Mouse (Mus musculus): Measurements from ENCODE around the gene Zyx. TPM values are rescaled to one million over a fixed set of nuclear protein-coding genes. Genes with fewer than 3 reads are reported as not detected.

Zyx gene
- total and polyA plus RNA-seq, 3 experiments, result 19.1 to 319 (median 70.2) TPM

DNA sequence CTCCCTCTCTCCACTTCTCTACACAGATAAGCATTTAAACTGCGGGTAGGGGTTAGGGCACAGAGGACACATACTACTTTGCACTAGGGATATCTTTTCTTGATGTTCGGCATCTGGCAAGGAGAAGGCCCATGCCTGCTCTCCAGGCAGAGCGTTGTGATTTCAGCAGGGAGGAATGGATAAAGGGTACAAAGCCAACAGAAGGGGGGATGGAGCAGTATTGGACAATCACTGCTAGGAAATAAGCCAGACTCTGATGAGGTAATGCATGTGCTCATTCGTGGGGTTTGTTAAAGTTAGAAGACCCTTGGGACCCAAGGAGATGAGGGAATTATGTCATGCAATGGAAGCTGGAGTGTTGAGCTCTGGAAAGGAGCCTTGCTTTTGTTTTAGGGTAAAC lies 25.3 kb downstream of the Zyx start:
- no peak for DNase-seq (ENCODE audit: low spot score)
- H3K27me3 ChIP-seq (ENCODE audit: insufficient read depth, low read length), result peaks cover 49% of the 10 kb centered on the region
- H3K9me3 ChIP-seq (replicated peaks), result no peaks in the 10 kb centered on the region
- H3K4me1 ChIP-seq (ENCODE audit: insufficient read depth, low read depth, low read length), result peaks cover 4% of the 10 kb centered on the region; the same call in 1 of the 2 replicates
- ATAC-seq (ENCODE audit: extremely low read depth, insufficient number of reproducible peaks, low FRiP score, poor library complexity, severe bottlenecking), result no peak
- TF ChIP-seq TAL1 (conservative IDR thresholded peaks at IDR 0.05; ENCODE audit: low read depth, low read length) (no peak), GATA1 (IDR thresholded peaks at IDR 0.05; ENCODE audit: borderline replicate concordance, low read length) (no peak), GATA2 (IDR thresholded peaks at IDR 0.05; ENCODE audit: borderline replicate concordance, low read depth, low read length) (no peak), POLR2AphosphoS5 (IDR thresholded peaks at IDR 0.05; ENCODE audit: insufficient replicate concordance, low read depth, low read length) (no peak), CTCF (IDR thresholded peaks at IDR 0.05; ENCODE audit: low read depth, low read length) (no peak)
- H3K4me3 ChIP-seq (ENCODE audit: low read depth, low read length), result no peak overlapping the region
- no peaks in the 10 kb centered on the region for H3K36me3 ChIP-seq (replicated peaks)

DNA sequence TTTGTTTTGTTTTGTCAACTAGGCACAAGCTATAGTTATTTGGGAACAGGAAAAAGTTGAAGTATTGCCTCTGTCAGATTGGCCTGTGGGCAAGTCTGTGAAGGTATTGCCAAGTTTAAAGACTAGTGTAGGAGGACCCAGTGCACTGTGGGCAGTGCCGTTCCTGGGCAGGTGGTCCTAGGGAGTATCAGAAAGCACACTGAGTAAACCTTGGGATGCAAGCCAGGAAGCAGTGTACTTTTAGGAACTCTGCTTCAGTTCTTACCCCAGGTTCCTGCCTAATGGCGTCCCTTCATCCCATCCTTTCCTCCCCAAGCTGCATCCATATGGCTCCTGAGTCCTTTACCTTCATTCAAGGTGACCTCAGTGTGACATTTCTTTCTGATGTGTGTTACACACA lies 25.7 kb downstream of the Zyx start:
- ATAC-seq (ENCODE audit: extremely low read depth, insufficient number of reproducible peaks, low FRiP score, poor library complexity, severe bottlenecking), result no peak

DNA sequence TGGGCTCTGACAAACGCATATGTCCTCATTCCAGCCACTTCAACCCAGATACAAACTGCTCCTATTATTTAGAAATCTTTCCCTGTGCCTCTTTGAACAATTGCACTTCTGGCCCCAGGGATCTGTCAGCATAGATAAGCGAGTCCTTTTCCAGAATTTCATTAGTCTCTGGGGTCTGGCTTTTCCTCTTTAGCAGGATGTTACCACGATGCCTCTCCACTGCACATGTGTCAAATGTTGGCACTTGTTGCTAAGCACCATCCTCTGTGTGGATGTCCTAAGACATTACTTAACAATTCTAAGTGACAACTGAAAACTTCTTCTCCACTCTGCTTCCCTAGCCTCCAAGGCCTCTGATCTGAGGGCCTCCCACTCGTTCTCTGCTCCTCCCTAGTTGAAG lies 26.6 kb downstream of the Zyx start:
- peaks cover 46% of the 10 kb centered on the region for H3K27me3 ChIP-seq (ENCODE audit: insufficient read depth, low read length)
- H3K4me1 ChIP-seq (ENCODE audit: insufficient read depth, low read depth, low read length), result peaks cover 4% of the 10 kb centered on the region; the same call in 1 of the 2 replicates
- H3K4me3 ChIP-seq (ENCODE audit: low read depth, low read length), result no peak overlapping the region
- no peaks in the 10 kb centered on the region for H3K9me3 ChIP-seq (replicated peaks)
- TF ChIP-seq GATA1 (IDR thresholded peaks at IDR 0.05; ENCODE audit: borderline replicate concordance, low read length) (no peak), POLR2AphosphoS5 (IDR thresholded peaks at IDR 0.05; ENCODE audit: insufficient replicate concordance, low read depth, low read length) (no peak), CTCF (IDR thresholded peaks at IDR 0.05; ENCODE audit: low read depth, low read length) (no peak), TAL1 (conservative IDR thresholded peaks at IDR 0.05; ENCODE audit: low read depth, low read length) (no peak), GATA2 (IDR thresholded peaks at IDR 0.05; ENCODE audit: borderline replicate concordance, low read depth, low read length) (no peak)
- DNase-seq (ENCODE audit: low spot score), result no peak
- ATAC-seq (ENCODE audit: extremely low read depth, insufficient number of reproducible peaks, low FRiP score, poor library complexity, severe bottlenecking), result no peak
- H3K36me3 ChIP-seq (replicated peaks), result no peaks in the 10 kb centered on the region

More for the DNA sequence above, 25.7 kb downstream of the Zyx start:
- H3K4me3 ChIP-seq (ENCODE audit: low read depth, low read length), result no peak overlapping the region
- no peaks in the 10 kb centered on the region for H3K36me3 ChIP-seq (replicated peaks)
- DNase-seq (ENCODE audit: low spot score), result no peak
- H3K4me1 ChIP-seq (ENCODE audit: insufficient read depth, low read depth, low read length), result peaks cover 4% of the 10 kb centered on the region; the same call in 1 of the 2 replicates
- no peaks in the 10 kb centered on the region for H3K9me3 ChIP-seq (replicated peaks)
- H3K27me3 ChIP-seq (ENCODE audit: insufficient read depth, low read length), result peaks cover 49% of the 10 kb centered on the region
- no peak for TF ChIP-seq CTCF (IDR thresholded peaks at IDR 0.05; ENCODE audit: low read depth, low read length)
- no peak for TF ChIP-seq TAL1 (conservative IDR thresholded peaks at IDR 0.05; ENCODE audit: low read depth, low read length)
- TF ChIP-seq GATA1 (IDR thresholded peaks at IDR 0.05; ENCODE audit: borderline replicate concordance, low read length), result no peak
- no peak for TF ChIP-seq POLR2AphosphoS5 (IDR thresholded peaks at IDR 0.05; ENCODE audit: insufficient replicate concordance, low read depth, low read length)
- TF ChIP-seq GATA2 (IDR thresholded peaks at IDR 0.05; ENCODE audit: borderline replicate concordance, low read depth, low read length), result no peak

DNA sequence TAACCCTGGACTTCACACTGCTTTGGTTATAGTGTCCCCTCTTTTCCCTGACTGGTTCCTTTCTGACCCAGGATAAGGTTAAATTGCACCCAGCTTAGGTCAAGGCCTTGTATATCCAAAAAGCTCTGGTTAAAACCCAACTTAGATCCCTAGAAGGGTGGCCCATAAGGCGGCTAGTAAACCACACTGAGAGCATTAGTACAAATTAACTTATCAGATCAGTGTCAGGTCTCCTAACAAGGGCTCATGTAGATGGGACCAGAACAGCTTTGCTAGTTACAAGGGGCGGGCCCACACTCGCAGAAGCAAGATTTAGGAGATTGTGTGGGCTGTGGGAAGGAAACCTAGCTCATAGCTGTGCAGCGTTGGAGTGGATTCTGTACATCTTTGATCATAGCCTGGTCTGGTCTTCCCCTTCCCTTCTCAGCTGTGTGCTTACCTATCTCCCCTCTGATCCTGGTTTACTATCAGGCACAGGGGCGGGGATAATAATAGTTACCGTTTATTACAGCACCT lies 27.1 kb downstream of the Zyx start:
- ATAC-seq (ENCODE audit: extremely low read depth, insufficient number of reproducible peaks, low FRiP score, poor library complexity, severe bottlenecking) (no peak), DNase-seq (ENCODE audit: low spot score) (no peak)
- Histone ChIP-seq H3K36me3 (replicated peaks) (no peaks in the 10 kb centered on the region), H3K27me3 (ENCODE audit: insufficient read depth, low read length) (peaks cover 42% of the 10 kb centered on the region), H3K9me3 (replicated peaks) (no peaks in the 10 kb centered on the region), H3K4me1 (ENCODE audit: insufficient read depth, low read depth, low read length) (peaks cover 4% of the 10 kb centered on the region; the same call in 1 of the 2 replicates), H3K4me3 (ENCODE audit: low read depth, low read length) (no peak overlapping the region)
- TF ChIP-seq GATA1 (IDR thresholded peaks at IDR 0.05; ENCODE audit: borderline replicate concordance, low read length), result no peak
- no peak for TF ChIP-seq POLR2AphosphoS5 (IDR thresholded peaks at IDR 0.05; ENCODE audit: insufficient replicate concordance, low read depth, low read length)
- no peak for TF ChIP-seq TAL1 (conservative IDR thresholded peaks at IDR 0.05; ENCODE audit: low read depth, low read length)
- TF ChIP-seq GATA2 (IDR thresholded peaks at IDR 0.05; ENCODE audit: borderline replicate concordance, low read depth, low read length), result no peak
- TF ChIP-seq CTCF (IDR thresholded peaks at IDR 0.05; ENCODE audit: low read depth, low read length), result no peak

DNA sequence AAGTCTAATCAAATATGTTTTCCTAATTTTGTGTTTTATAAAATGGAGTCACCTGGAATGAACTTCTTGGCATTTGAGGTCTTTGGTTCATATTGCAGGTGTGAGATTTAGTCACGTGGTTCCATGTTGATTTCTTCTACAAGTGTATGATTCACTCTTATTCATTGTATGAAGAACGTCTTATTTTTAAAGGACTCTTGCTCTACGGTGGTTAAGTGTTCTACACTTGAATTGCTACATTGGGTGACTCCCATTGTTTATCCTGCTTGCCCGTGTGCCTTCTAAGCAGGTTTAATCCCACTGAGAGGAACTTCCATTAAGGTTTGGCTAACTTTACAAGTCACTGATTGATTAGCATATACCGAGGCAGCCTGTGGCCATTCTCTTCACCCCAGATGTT lies 27.9 kb downstream of the Zyx start:
- ATAC-seq (ENCODE audit: extremely low read depth, insufficient number of reproducible peaks, low FRiP score, poor library complexity, severe bottlenecking), result no peak
- Histone ChIP-seq H3K4me1 (ENCODE audit: insufficient read depth, low read depth, low read length) (peaks cover 4% of the 10 kb centered on the region; the same call in 1 of the 2 replicates), H3K27me3 (ENCODE audit: insufficient read depth, low read length) (peaks cover 36% of the 10 kb centered on the region), H3K36me3 (replicated peaks) (no peaks in the 10 kb centered on the region), H3K9me3 (replicated peaks) (no peaks in the 10 kb centered on the region), H3K4me3 (ENCODE audit: low read depth, low read length) (no peak overlapping the region)
- no peak for DNase-seq (ENCODE audit: low spot score)
- TF ChIP-seq CTCF (IDR thresholded peaks at IDR 0.05; ENCODE audit: low read depth, low read length) (no peak), POLR2AphosphoS5 (IDR thresholded peaks at IDR 0.05; ENCODE audit: insufficient replicate concordance, low read depth, low read length) (no peak), TAL1 (conservative IDR thresholded peaks at IDR 0.05; ENCODE audit: low read depth, low read length) (no peak), GATA2 (IDR thresholded peaks at IDR 0.05; ENCODE audit: borderline replicate concordance, low read depth, low read length) (no peak), GATA1 (IDR thresholded peaks at IDR 0.05; ENCODE audit: borderline replicate concordance, low read length) (no peak)

DNA sequence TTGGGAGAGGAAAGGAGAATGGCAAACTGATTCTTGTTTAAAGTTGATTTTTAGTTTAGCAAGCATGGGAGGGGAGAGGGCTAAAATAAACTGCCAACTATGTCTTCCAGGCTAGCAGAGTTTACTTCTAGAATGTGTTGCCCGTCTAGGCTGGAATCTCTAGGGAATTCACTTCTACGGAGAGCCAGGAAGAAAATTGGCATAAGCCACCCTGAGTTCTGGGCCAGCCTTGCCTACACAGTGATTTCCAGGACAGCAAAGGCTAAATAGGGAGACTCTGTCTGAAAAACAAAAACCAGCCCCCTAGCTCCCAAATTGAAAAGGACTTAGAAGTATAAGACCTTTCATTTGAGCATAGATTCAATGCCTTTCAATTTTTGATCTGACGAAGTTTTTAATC lies 30.1 kb downstream of the Zyx start:
- TF ChIP-seq GATA2 (IDR thresholded peaks at IDR 0.05; ENCODE audit: borderline replicate concordance, low read depth, low read length), result no peak
- TF ChIP-seq CTCF (IDR thresholded peaks at IDR 0.05; ENCODE audit: low read depth, low read length), result no peak
- TF ChIP-seq POLR2AphosphoS5 (IDR thresholded peaks at IDR 0.05; ENCODE audit: insufficient replicate concordance, low read depth, low read length), result no peak
- TF ChIP-seq TAL1 (conservative IDR thresholded peaks at IDR 0.05; ENCODE audit: low read depth, low read length), result no peak
- no peak for TF ChIP-seq GATA1 (IDR thresholded peaks at IDR 0.05; ENCODE audit: borderline replicate concordance, low read length)
- ATAC-seq (ENCODE audit: extremely low read depth, insufficient number of reproducible peaks, low FRiP score, poor library complexity, severe bottlenecking) (no peak), DNase-seq (ENCODE audit: low spot score) (no peak)
- Histone ChIP-seq H3K27me3 (ENCODE audit: insufficient read depth, low read length) (peaks cover 23% of the 10 kb centered on the region), H3K36me3 (replicated peaks) (no peaks in the 10 kb centered on the region), H3K9me3 (replicated peaks) (no peaks in the 10 kb centered on the region), H3K4me1 (ENCODE audit: insufficient read depth, low read depth, low read length) (no peaks in the 10 kb centered on the region), H3K4me3 (ENCODE audit: low read depth, low read length) (no peak overlapping the region)
